Mouse (Mus musculus) intestine, postnatal 0 days (tissue): ENCODE data around the gene Ltbp3. TPM values are rescaled to one million over a fixed set of nuclear protein-coding genes. Genes with fewer than 3 reads are reported as not detected.

Experiments
- ATAC-seq: fragments of 200-750 bp; cut with Nextera tagmentation; 2 replicates; pipeline ENCODE4 v1.8.0; 2017; ENCODE audit warnings: mild to moderate bottlenecking, moderate TSS enrichment, moderate library complexity
- H3K27ac ChIP-seq: fragments of 300-500 bp; sonication (generic); 2 replicates; pipeline ENCODE4 v1.5.1; 2014; ENCODE audit warnings: mild to moderate bottlenecking, low read depth, low read length, moderate library complexity
- H3K27me3 ChIP-seq: fragments of 300-500 bp; sonication (generic); replicated peaks from 2 replicates; pipeline ENCODE4 v1.6.1; 2014; ENCODE audit warnings: low read length, mixed read lengths; ENCODE audit not compliant: control insufficient read depth, insufficient read depth
- H3K36me3 ChIP-seq: fragments of 300-500 bp; sonication (generic); 2 replicates; pipeline ENCODE4 v1.6.1; 2014; ENCODE audit warnings: mild to moderate bottlenecking, moderate library complexity; ENCODE audit not compliant: control insufficient read depth, insufficient read depth
- H3K4me1 ChIP-seq: fragments of 300-500 bp; sonication (generic); replicated peaks from 2 replicates; pipeline ENCODE4 v1.6.1; 2014; ENCODE audit warnings: antibody characterized with exemption, low read length, mixed read lengths; ENCODE audit not compliant: control insufficient read depth, insufficient read depth
- H3K4me2 ChIP-seq: fragments of 300-500 bp; sonication (generic); replicated peaks from 2 replicates; pipeline ENCODE4 v1.6.1; 2014; ENCODE audit warnings: low read depth, mild to moderate bottlenecking, moderate library complexity
- H3K4me3 ChIP-seq: fragments of 300-500 bp; sonication (generic); 2 replicates; pipeline ENCODE4 v1.5.1; 2014; ENCODE audit warnings: low read depth, low read length
- H3K9ac ChIP-seq: fragments of 300-500 bp; sonication (generic); 2 replicates; pipeline ENCODE4 v1.6.1; 2014; ENCODE audit warnings: mild to moderate bottlenecking, low read depth, low read length
- H3K9me3 ChIP-seq: fragments of 300-500 bp; sonication (generic); 2 replicates; pipeline ENCODE4 v1.6.1; 2016; ENCODE audit warnings: mixed run types; ENCODE audit not compliant: control insufficient read depth
- CTCF ChIP-seq: sonication (generic); IDR thresholded peaks from 2 replicates; pipeline ENCODE4 v1.5.1; 2016; ENCODE audit warnings: low read depth, mild to moderate bottlenecking, control low read depth, antibody characterized with exemption, moderate library complexity
- WGBS: fragments of 180-500 bp; shearing (Covaris S2); extraction: QIAGEN DNeasy Blood & Tissue Kit; methylation state at CpG from one replicate; pipeline ENCODE4 v1.1.7; 2014; 5-methylcytosine and 5-hydroxymethylcytosine counted together
- polyA plus RNA-seq: library from polyadenylated mRNA; unstranded; fragments of >200 nt; fragmentation: Nextera tagmentation; extraction: Ambion mirVana; gene quantifications from 2 replicates; pipeline ENCODE4 v1.2.1, GENCODE M21; 2015

The Ltbp3 gene
- polyA plus RNA-seq, 1 experiment from 2014 or later: 11.9 TPM

- peak overlapping the region; percentile 82 for H3K4me3 ChIP-seq
- TF ChIP-seq CTCF: no peak
- H3K9ac ChIP-seq: peak overlapping the region; percentile 97
- peak overlapping the region; percentile 100 for H3K27ac ChIP-seq
- peaks cover 22% of the 10 kb centered on the region for H3K36me3 ChIP-seq
- no peaks in the 10 kb centered on the region for H3K27me3 ChIP-seq
- no peaks in the 10 kb centered on the region for H3K9me3 ChIP-seq
- H3K4me1 ChIP-seq: peaks cover 4% of the 10 kb centered on the region
- H3K4me2 ChIP-seq: peak overlapping the region; percentile 86
- 1% methylated on average over 3 of the region's 3 CpGs for WGBS
- no peak for ATAC-seq
Measured at GRCm38 (mm10) chr19:5801432-5801964, 60.8 kb downstream of the Ltbp3 start.

DNA sequence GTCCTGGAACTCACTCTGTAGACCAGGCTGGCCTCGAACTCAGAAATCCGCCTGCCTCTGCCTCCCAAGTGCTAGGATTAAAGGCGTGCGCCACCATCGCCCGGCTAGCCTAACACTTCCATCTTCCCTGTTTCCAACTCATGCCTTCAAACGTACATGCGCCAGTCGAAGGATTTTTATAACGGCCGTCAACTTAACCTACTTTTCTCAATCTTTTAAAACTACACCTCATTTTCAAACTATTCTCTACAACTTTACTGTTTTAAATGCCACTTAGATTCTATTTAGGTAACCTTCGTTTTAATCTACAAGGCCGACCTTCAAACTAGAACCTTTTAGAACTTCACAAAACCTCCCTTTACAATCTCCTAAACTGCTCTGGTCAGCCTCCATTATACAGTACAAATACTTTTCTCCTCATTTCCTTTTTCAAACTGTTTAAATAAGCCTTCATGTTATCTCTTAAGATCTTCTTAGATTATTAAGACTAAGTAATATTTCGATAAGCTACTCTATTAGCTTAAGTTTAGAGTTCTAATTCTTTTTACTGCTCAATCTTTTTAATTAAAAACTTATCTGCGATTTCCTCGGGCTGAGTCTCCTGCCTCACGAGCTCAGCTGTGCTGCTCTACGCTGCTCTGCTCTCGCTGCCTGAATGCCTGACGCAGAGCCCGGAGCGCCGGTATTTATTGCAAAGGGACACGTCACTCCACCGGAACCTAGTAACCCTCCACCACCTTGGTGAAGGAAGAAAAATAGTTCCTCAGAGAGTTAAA lies 61.5 kb downstream of the Ltbp3 start:
- peak; percentile 50 for ATAC-seq
- TF ChIP-seq CTCF: no peak

GRCm38 (mm10) chr19:5802787-5803040 lies 62.0 kb downstream of the Ltbp3 start:
- 0% methylated on average over 4 of the region's 4 CpGs for WGBS
- H3K4me3 ChIP-seq: peak overlapping the region; percentile 82
- ATAC-seq: no peak

More for the DNA sequence above, 61.5 kb downstream of the Ltbp3 start:
- H3K4me1 ChIP-seq: peaks cover 8% of the 10 kb centered on the region
- peak overlapping the region; percentile 82 for H3K4me3 ChIP-seq
- peak overlapping the region; percentile 86 for H3K4me2 ChIP-seq
- WGBS: under 1% methylated on average over 25 of the region's 25 CpGs
- H3K36me3 ChIP-seq: peaks cover 15% of the 10 kb centered on the region
- no peaks in the 10 kb centered on the region for H3K9me3 ChIP-seq
- H3K27ac ChIP-seq: peak overlapping the region; percentile 100
- no peaks in the 10 kb centered on the region for H3K27me3 ChIP-seq
- H3K9ac ChIP-seq: peak overlapping the region; percentile 97

GRCm38 (mm10) chr19:5803041-5803880 lies 62.6 kb downstream of the Ltbp3 start:
- Histone ChIP-seq H3K9ac (peak overlapping the region; percentile 97), H3K27me3 (no peaks in the 10 kb centered on the region), H3K4me3 (peak overlapping the region; percentile 82), H3K36me3 (0 out of 2 replicates have a peak, but pooled peaks cover 5% of the 10 kb centered on the region), H3K4me2 (peak overlapping the region; percentile 86), H3K9me3 (no peaks in the 10 kb centered on the region), H3K4me1 (peaks cover 9% of the 10 kb centered on the region), H3K27ac (peak overlapping the region; percentile 100)
- under 1% methylated on average over 67 of the region's 67 CpGs for WGBS
- no peak for TF ChIP-seq CTCF
- peak; percentile 88 for ATAC-seq

More at GRCm38 (mm10) chr19:5802787-5803040, 62.0 kb downstream of the Ltbp3 start:
- Histone ChIP-seq H3K36me3 (peaks cover 10% of the 10 kb centered on the region), H3K9me3 (no peaks in the 10 kb centered on the region), H3K4me2 (peak overlapping the region; percentile 86), H3K27me3 (no peaks in the 10 kb centered on the region), H3K4me1 (peaks cover 8% of the 10 kb centered on the region), H3K27ac (peak overlapping the region; percentile 100), H3K9ac (peak overlapping the region; percentile 97)
- no peak for TF ChIP-seq CTCF

- no peak for TF ChIP-seq CTCF
- H3K9me3 ChIP-seq: no peaks in the 10 kb centered on the region
- ATAC-seq: 0 out of 2 replicates have a peak, but pooled peaks have one; percentile 4
- 0 out of 2 replicates have a peak, but pooled peaks cover 4% of the 10 kb centered on the region for H3K36me3 ChIP-seq
- under 1% methylated on average over 16 of the region's 16 CpGs for WGBS
- no peaks in the 10 kb centered on the region for H3K27me3 ChIP-seq
- peak overlapping the region; percentile 82 for H3K4me3 ChIP-seq
- peak overlapping the region; percentile 97 for H3K9ac ChIP-seq
- peaks cover 15% of the 10 kb centered on the region for H3K4me1 ChIP-seq
- H3K27ac ChIP-seq: peak overlapping the region; percentile 100
- peak overlapping the region; percentile 86 for H3K4me2 ChIP-seq
Measured at GRCm38 (mm10) chr19:5803881-5804279, 63.2 kb downstream of the Ltbp3 start.

GRCm38 (mm10) chr19:5804371-5804899 lies 63.7 kb downstream of the Ltbp3 start:
- no peak for TF ChIP-seq CTCF
- no peak for ATAC-seq

More at GRCm38 (mm10) chr19:5804371-5804899, 63.7 kb downstream of the Ltbp3 start:
- Histone ChIP-seq H3K27me3 (no peaks in the 10 kb centered on the region), H3K4me2 (peak overlapping the region; percentile 86), H3K9ac (peak overlapping the region; percentile 97), H3K4me3 (peak overlapping the region; percentile 82; the same call in 1 of the 2 replicates), H3K9me3 (no peaks in the 10 kb centered on the region), H3K4me1 (peaks cover 17% of the 10 kb centered on the region), H3K27ac (peak overlapping the region; percentile 100), H3K36me3 (no peaks in the 10 kb centered on the region)
- WGBS: 44% methylated on average over 8 of the region's 8 CpGs
